Mouse (Mus musculus) olfactory bulb, adult 2 months (tissue): ENCODE results near the gene Grifin. TPM values are rescaled to one million over a fixed set of nuclear protein-coding genes. Genes with fewer than 3 reads are reported as not detected.

Experiments
- H3K27ac ChIP-seq: fragments of 200-500 bp; 2 replicates; pipeline ENCODE4 v1.5.1; 2012; ENCODE audit warnings: low read depth, low read length; ENCODE audit not compliant: insufficient read depth
- H3K4me1 ChIP-seq: fragments of 200-500 bp; 2 replicates; pipeline ENCODE4 v1.6.1; 2012; ENCODE audit warnings: low read length; ENCODE audit not compliant: control insufficient read depth, insufficient read depth
- H3K4me3 ChIP-seq: fragments of 200-500 bp; 2 replicates; pipeline ENCODE4 v1.5.1; 2012; ENCODE audit warnings: mild to moderate bottlenecking, low read depth, low read length, moderate library complexity; ENCODE audit not compliant: insufficient read depth
- CTCF ChIP-seq: fragments of 200-500 bp; IDR thresholded peaks from 2 replicates; pipeline ENCODE4 v1.5.1; 2012; ENCODE audit warnings: low read depth, mild to moderate bottlenecking, low read length, moderate library complexity; ENCODE audit not compliant: insufficient read depth
- POLR2A ChIP-seq: fragments of 200-500 bp; IDR thresholded peaks from 2 replicates; pipeline ENCODE4 v1.6.1; 2012; ENCODE audit warnings: mild to moderate bottlenecking, low read depth, low read length, moderate library complexity; ENCODE audit not compliant: insufficient read depth
- WGBS: fragments of 180-500 bp; shearing (Covaris S2); methylation state at CpG from one replicate; pipeline ENCODE4 v1.1.7; 2018; 5-methylcytosine and 5-hydroxymethylcytosine counted together
- polyA plus RNA-seq: library from polyadenylated mRNA; stranded (reverse); fragments of >200 nt; gene quantifications from 2 replicates; pipeline ENCODE4 v1.2.4, GENCODE M21; 2012; ENCODE audit warnings: low replicate concordance; ENCODE audit not compliant: missing spikeins, insufficient read depth, insufficient read length

Grifin gene
- polyA plus RNA-seq, 1 experiment, result not detected

GRCm38 (mm10) chr5:140596927-140597588 lies 32.2 kb upstream of the Grifin start:
- H3K4me3 ChIP-seq, result no peak overlapping the region
- peaks cover 13% of the 10 kb centered on the region for H3K4me1 ChIP-seq
- WGBS, result 84% methylated on average over 18 of the region's 18 CpGs
- TF ChIP-seq CTCF (no peak), POLR2A (no peak)
- H3K27ac ChIP-seq, result no peak overlapping the region

- Histone ChIP-seq H3K4me1 (peaks cover 8% of the 10 kb centered on the region), H3K4me3 (no peak overlapping the region), H3K27ac (no peak overlapping the region)
- 95% methylated on average over 3 of the region's 3 CpGs for WGBS
- TF ChIP-seq POLR2A, result no peak
- no peak for TF ChIP-seq CTCF
These were observed 31.6 kb upstream of the Grifin start for GRCm38 (mm10) chr5:140596426-140596825.

DNA sequence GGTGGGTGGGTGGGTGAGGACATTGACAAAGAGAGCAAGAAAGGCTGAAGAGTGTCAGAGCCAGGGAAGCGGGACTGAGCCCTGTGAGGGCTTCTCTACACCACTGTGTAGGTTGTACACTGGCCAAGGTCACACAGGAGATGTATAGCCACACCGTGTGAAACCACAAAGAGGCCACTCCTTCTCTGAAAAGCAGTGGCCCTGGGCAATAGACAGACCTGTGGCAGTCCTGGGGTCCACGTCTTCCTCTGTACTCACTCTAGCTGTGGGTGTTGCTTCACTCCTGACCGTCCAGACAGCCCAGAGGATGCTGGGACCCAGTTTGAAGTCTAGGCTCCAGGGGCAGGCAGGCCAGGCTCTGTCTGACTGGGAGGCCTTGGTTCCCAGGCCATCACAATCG lies 30.0 kb upstream of the Grifin start:
- Histone ChIP-seq H3K27ac (no peak overlapping the region), H3K4me1 (peaks cover 9% of the 10 kb centered on the region; the same call in 1 of the 2 replicates), H3K4me3 (no peak overlapping the region)
- WGBS, result 90% methylated on average over 5 of the region's 5 CpGs
- no peak for TF ChIP-seq POLR2A
- TF ChIP-seq CTCF, result no peak

DNA sequence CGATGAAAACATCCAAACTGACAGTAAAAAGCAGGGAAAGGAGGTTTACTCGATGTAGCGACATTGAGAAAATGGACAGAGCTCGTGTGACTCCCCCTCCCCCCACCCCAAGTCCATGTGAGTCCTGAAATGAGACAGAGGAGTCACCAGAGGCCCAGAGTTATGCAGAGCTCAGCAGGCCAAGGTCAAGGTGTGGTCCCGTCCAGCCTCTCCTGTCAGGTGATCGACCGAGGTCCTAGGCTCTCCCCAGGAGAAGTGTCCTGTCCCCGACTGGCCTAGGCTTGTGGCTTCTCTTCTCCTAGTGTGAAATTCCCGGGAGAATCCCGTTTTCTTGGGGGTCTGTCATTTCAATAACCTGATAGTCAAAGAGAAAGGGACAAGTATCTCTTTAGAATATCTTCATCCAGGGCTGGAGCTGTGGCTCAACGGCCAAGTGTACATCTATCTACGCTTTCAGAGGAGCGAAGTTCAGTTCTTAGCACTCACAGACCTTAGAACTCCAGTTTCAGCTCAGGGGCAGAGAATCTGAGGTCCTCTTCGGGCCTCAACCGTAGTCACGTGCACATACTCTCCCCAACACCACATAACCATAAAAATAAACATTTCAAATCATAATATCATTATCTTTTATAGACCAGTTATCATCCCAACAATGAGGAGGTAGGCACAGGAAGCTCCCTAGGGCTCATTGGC lies 24.4 kb upstream of the Grifin start:
- Histone ChIP-seq H3K4me1 (peaks cover 4% of the 10 kb centered on the region; the same call in 1 of the 2 replicates), H3K4me3 (no peak overlapping the region), H3K27ac (no peak overlapping the region)
- TF ChIP-seq POLR2A (no peak), CTCF (no peak)
- WGBS, result 95% methylated on average over 16 of the region's 16 CpGs

DNA sequence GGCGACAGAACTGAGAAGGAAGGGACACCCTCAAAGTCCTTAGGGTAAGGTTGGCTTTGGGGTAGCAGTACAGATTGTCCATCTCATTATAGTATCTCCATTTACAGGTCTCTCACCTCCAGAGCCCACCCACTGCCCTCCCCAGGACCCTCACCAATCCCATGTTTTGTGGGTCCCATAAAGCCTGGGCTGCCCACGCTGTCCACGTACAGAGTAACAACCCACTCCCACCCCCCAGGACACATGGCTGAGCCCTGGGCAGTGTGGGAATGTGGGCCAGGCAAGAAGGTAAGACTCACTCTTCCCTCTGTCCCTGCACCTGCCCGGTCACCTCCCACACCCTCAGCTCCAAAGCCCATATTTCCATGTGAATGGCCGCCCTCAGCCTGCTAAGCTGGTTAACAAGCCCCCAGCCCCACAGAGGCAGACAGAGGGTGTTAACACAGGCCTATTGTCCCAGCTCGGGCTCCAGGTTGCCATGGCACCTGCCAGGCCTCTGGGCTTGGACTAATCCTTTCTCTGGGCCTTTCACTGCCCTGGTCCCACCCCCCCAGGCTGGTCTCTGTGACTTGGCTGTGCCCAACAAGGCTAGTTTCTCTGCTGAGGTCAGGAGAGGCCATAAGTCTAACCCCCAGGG lies 19.0 kb upstream of the Grifin start:
- H3K4me1 ChIP-seq, result peaks cover 7% of the 10 kb centered on the region; the same call in 1 of the 2 replicates
- TF ChIP-seq CTCF (no peak), POLR2A (no peak)
- no peak overlapping the region for H3K27ac ChIP-seq
- WGBS, result 64% methylated on average over 6 of the region's 6 CpGs
- no peak overlapping the region for H3K4me3 ChIP-seq

DNA sequence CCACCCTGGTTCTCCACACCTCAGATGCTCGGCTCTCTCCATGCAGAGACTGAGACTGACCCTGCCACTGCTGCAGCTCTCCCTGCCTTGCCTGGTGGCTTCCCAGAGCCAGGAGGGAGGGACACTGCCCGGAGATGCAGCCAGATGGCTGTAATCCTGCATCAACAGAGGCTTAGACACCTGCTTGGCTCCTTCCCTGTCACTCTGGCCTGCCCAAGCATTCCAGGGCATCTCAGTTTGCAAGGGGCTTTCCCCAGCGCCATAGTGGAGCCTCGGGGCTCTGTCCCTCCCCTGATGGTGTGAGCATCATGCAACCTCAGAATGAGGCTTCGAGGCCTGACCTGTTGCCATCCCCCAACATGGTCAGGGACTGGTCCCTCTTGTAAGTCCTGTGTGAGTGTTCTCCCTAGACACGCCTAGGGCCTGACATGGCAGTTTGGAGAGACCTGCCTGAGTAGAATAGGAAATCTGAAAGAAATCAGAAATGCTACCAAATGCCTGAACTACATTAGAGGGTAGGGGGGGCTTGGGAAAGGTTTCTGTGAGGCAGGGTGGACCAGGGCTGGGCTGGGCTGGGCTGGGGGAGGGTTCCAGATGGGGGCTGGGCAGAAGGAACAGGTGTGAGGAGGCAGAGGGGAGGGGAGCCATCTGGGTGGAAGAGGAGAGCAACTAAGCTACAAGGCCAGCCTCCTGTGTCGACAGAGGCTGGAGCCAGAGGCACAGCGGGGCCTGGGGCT lies 18.3 kb upstream of the Grifin start:
- no peak overlapping the region for H3K27ac ChIP-seq
- TF ChIP-seq POLR2A (no peak), CTCF (no peak)
- no peak overlapping the region for H3K4me3 ChIP-seq
- WGBS, result 64% methylated on average over 8 of the region's 8 CpGs
- peaks cover 9% of the 10 kb centered on the region; the same call in 1 of the 2 replicates for H3K4me1 ChIP-seq

DNA sequence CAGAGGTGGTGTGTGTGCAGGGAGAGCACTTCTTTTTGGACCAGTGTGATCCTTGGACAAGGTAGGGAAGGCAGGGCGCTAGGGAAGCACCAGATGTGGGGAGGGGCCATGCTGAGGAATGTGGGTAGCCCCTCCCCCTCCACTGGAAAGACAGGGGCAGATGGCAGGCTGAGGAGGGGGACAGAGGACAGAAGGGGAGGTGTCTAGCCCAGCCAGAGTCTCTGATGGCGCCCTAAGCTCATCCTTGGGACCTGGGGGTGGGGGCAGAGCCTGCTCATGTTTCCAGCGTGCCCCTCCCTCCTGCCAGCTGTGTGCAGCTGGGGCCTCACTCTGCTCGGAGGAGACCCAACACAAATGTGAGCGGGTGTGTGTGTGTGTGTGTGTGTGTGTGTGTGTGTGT lies 16.7 kb upstream of the Grifin start:
- H3K27ac ChIP-seq, result no peak overlapping the region
- WGBS, result 59% methylated on average over 5 of the region's 5 CpGs
- H3K4me3 ChIP-seq, result no peak overlapping the region
- TF ChIP-seq POLR2A (no peak), CTCF (no peak)
- H3K4me1 ChIP-seq, result peaks cover 9% of the 10 kb centered on the region; the same call in 1 of the 2 replicates

- Histone ChIP-seq H3K4me3 (no peak overlapping the region), H3K4me1 (peaks cover 9% of the 10 kb centered on the region; the same call in 1 of the 2 replicates), H3K27ac (no peak overlapping the region)
- WGBS, result 45% methylated on average over 6 of the region's 6 CpGs
- no peak for TF ChIP-seq POLR2A
- no peak for TF ChIP-seq CTCF
These were observed 14.9 kb upstream of the Grifin start for GRCm38 (mm10) chr5:140579771-140580170.
